Mouse (Mus musculus) liver, postnatal 0 days (tissue): ENCODE measurements around the gene Rbfox2.

Experiments
- CTCF ChIP-seq: sonication (generic); IDR thresholded peaks from 2 replicates; pipeline ENCODE4 v1.5.1; 2016; ENCODE audit warnings: antibody characterized with exemption, low read depth
- EP300 ChIP-seq: IDR thresholded peaks from 2 replicates; pipeline ENCODE4 v1.6.1; 2016; ENCODE audit warnings: antibody characterized with exemption, low read depth, mild to moderate bottlenecking

DNA sequence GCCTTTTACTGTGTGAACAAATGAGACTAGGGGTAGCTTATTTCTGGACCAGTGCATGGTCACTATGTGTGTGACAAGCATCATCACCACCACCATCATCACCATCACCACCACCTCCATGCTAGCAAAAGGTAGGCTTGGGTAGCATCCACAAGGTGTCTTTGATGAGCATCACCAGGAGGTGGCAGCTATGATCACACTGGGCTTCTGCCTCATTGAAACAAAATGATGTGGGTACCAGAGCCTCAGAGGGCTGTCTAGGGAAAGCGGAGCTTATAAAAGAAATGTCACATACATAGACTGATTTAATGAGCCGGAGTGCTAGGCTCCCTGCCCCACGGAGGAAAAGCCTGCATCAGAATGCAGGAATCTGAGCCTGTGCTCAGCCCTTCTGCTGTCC is 31.1 kb upstream of the Rbfox2 start:
- peak; percentile 37 for TF ChIP-seq CTCF
- TF ChIP-seq EP300: no peak
